Mouse (Mus musculus) kidney, postnatal 14 days (tissue): Measurements from ENCODE around the gene Ust.

Experiments used
- DNase-seq: peaks from one replicate; pipeline ENCODE4 v3.0.0; 2022; ENCODE audit warnings: mixed read lengths

The Ust gene

DNA sequence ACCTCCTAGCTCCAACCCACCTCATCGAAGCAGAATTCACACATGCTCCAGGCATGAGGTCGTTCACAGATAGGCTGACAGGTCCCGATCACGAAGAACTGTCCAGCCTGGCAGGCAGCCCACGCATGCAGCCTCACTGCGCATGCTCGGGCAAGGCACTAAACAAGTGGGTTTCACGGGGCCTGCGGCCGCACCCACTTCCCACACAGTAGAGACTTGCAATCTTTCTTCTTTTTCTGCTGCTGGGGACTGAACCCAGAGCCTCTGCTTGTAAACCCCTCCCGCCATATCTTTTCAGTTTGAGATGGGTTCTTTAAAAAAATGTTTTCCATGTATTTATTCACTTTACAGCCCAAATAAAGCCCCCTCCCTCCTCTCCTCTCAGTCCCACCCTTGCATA is 347.1 kb downstream of the Ust start:
- DNase-seq = no peak
